Mouse (Mus musculus): ENCODE data around the gene Mical2.

Mical2 gene

DNA sequence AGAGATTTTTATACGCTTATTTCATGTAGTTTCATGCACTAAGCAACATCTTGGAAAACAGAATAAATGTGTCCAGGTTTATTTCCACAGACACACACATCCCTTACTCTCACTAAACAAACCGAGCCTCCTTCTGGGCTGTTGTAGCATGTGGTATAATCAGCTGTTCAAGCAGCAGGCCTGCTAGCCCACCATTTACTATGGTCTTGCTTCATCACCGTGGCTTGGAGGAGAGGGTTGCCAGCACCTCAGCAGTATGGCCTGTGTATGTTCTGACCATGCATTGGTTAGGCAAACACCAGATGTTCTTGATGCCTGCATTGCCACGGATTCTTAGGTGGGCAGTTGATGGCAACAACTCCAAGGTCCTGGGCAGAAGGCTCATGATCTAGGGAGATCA lies 232.3 kb downstream of the Mical2 start:
- no peak for DNase-seq (ENCODE audit: low spot score)

DNA sequence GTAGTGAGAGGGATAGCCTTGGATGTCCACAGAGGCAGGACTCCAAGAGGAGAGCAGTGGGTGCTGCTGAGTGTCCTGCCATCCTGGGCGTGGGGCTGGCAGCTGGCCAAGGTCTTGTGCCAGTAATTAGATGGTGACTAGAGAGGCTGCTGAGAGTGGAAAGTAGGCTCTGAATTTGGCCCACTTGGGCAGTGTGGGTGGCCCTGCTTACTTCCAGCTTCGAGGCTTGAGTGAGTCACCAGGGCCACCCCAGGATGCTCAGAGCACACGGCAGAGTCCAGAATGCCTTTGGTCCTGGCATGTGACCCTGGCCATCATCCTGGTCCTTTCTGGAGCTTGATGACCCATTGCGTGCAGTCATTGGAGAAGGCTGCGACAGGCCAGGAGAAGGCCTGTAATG lies 232.8 kb downstream of the Mical2 start:
- DNase-seq (ENCODE audit: low spot score): no peak

All from adipocyte (in vitro differentiated cells).